Mouse (Mus musculus) adrenal gland, postnatal 4 days (tissue): ENCODE data around the gene Med12. TPM values are rescaled to one million over a fixed set of nuclear protein-coding genes. Genes with fewer than 3 reads are reported as not detected.
A peak's percentile ranks its signal among the peaks of the same experiment; 100 is the strongest.
"Not testable (repeated sequence)": the region's sequence is repeated elsewhere in the genome, so short reads cannot be mapped to it uniquely, and the experiment has no call there.

Source experiments
- DNase-seq, 2 experiments: peaks; one replicate each; pipeline ENCODE4 v3.0.0; 2021 to 2022; ENCODE audit warnings: low spot score in 2 of 2, mixed read lengths in 2 of 2
- total RNA-seq, 2 experiments: library from RNA; stranded (reverse); gene quantifications; 2 replicates each; pipeline ENCODE4 v1.2.3; 2021

Gene Med12
- total RNA-seq, 2 experiments from 2014 or later = 43.6 to 48.7 TPM

DNA sequence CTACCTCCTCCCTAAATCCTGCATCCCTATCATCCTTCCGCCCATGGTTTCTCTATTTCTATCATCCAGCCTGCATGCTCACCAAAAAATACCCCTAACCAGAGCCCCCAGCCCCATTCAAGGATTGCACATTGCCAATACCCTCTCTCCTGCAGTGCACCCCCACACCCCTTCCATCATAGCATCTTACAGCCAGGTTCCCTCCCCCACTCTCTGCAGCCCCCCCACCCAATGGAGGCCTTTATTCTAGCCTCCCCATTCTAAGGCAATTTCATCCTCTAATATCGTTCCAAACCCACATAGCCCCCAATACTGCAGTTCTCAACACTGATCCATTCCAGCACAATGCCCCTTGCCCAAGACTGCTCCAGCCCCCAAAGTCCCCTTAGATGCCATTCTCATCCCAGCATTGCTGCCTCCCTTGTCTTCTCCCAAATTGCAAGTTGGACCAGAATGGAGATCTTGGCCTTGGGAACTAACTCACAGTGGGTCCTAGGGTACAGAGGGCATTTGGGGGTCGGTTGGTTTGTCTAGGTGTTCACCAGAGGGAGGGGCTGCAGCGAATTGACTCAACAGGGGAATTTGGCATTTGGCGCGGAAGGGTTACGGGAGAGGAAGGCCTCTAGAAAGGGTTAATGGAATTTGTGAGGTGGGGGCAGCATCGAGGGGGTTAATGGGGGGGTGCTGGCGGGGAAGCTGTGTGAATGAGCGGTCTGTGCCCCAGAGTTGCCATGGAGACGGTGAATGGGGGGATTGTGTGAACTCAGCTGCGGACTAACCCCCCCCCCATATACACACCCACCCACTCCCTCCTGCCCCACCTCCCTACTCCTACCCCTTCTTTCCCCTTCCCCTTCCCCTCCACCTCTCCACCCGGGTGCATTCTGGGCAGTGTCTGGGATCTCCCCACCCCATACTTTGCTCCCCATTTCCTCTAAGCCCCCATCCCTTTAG is 25.9 kb downstream of the Med12 start:
- no peak for DNase-seq

DNA sequence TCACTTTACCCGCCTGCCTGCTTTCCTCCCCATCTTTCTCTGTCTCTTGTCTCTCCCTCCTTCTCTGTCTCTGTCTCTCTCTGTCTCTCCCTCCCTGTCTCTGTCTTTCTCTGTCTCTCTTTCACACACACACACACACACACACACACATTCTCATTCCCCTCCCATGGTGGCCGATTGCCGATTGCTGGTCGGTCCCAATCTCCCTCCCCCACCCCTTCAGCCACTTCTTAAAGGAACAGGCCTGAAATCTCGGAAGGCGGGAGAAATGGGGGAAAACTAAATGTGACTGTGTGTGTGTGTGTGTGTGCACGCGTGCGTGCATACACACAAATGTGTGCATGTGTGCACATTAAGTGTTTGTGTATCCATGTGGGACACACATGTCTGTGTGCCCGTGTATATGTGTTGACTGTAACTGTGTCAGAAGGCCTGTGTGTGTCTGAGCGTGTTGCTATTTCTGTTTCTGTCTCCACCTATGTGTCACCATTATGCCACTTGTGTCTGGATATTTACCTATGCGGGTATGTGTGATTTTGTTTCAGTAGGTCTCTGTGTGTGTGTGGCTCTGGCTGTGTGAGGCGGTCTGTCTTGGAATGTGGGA is 26.7 kb downstream of the Med12 start:
- DNase-seq = no peak

DNA sequence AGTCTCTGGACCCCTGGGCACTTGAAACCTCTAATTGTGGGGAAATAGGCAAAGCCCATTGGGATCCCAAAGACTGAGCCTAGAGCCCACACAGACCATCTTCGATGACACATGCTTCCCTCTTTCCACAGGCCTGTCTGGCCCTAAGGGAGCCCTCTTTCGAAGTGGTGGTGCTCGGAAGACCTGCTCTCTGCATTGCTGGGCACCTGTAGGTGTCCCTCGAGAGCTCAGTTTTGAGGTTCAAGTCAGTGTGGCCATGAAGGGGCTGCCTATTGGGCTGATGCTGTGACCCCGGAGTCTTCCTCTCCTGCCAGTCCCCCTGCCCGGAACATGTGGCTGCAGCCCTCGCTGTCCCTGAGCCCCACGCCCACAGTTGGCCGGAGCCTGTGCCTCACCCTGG is 27.8 kb downstream of the Med12 start:
- DNase-seq = no peak

DNA sequence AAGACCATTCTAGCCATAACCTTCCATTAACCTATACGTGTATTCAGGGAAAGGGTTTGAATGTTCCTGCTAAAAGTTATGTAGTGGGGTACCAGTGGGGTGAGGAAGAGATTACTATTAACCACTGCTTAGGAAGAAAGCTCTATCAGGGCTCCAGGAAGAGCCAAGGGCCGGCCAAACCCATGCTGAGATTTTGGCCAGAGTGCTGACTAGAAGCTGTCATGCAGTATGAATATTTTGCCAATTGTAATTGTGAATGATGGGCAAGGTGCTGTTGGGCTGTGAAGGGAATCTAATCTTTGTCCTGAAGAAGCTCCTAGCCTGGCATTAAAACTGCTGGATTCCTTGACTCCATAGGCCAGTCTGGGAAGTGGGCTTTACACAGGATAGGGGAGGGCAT is 30.8 kb downstream of the Med12 start:
- no peak for DNase-seq

DNA sequence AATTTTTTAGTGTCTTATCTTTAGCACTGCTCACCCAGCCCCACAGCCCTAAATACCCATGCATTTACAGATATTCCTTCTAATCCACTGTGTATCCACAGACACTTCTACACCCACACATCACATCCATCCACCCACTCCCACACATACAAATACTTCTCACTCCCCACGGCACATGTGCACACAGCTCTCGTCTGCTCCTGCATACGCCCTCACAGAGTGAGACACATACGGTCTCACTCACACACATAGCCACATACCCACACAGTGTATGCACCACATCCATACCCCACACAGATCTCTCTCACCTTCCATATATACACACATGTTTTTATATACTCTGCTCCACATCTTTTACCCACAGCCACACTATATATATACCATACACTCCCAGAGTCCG is 35.5 kb downstream of the Med12 start:
- no peak for DNase-seq

DNA sequence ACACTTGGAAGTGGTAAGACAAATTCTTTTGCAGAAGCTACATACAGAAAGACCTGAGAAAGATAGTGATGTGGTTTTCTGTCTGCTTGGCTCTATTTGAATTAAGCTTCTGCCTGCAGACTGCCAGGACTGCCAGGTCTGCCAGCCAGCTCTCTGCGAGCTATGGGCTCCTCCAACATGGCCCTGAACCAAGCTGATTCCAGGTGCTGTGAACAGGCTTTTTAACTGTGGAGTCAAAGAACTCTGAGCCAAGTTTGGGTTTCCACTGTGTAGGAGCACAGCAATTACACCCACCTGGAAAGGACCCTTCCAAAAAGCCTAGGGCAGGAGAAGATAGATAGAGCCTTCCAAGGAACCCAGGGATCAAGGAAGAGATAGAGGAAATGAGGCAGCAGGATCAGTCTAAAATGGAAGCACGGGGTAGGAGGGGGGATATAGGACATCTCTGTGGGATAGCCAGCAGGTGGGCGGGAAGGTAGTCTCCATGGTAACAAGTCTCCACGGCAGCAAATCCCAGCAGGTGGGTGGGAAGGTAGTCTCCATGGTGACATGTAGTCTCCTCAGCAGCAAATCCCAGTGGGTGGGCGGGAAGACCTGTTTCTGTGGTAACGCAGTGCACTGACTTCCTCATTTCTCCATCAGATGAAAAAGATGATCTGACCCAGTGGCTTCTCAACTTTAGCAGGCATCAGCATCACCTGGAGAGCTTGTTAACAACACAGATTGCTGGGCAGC is 40.0 kb downstream of the Med12 start:
- no peak for DNase-seq

DNA sequence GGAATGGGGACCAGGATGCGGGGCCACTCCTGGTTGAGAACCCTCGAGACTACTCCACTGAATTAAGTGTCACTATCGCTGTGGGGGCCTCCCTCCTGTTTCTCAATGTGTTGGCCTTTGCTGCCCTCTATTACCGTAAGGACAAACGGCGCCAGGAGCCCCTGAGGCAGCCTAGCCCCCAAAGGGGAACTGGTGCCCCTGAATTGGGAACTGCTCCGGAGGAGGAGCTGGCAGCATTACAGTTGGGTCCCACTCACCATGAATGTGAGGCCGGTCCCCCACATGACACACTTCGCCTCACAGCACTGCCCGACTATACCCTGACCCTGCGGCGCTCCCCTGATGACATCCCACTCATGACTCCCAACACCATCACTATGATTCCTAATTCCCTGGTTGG is 45.9 kb downstream of the Med12 start:
- DNase-seq = no peak

DNA sequence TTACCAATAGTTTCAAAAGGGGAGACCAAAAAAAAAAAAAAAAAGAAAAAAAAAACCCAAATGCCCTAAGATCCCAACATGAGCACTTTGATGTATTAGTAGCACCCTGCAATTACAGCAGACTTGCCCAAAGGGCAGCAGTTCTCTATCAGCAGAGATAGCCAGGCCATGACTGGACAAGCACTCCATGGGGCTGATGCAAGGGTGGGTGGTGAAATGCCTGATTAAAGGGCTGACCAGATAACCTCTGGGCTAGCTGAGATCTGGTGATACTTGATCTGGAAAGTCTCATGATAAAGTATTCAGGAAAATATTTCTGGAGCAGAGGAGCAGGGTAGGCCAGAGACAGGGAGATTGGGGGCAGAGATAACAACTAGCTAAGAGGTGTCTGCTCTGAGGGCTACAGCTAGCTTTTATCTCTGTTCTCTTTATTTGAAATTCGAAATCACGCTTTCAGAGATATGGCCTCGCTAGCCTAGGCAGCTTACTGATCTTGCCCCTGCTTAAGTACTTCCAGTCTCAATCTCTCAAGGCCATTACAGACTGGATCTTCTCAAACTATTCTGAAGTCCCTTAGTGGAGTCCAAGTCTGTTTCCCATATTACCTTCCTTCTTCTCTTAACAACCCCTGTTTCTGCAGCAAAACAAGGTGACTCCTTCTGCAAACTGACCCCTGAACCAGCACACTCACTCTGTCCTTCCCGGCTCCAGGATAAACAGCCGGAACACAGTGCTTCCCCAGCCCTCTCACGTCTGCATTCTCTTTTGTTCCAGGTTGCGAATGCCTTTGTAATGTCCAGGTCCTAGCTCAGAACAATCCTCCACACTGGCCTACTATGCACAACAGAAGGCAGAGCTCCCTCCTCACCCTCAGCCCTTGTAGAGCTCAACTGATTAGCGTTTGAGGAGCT is 52.4 kb downstream of the Med12 start:
- no peak for DNase-seq

DNA sequence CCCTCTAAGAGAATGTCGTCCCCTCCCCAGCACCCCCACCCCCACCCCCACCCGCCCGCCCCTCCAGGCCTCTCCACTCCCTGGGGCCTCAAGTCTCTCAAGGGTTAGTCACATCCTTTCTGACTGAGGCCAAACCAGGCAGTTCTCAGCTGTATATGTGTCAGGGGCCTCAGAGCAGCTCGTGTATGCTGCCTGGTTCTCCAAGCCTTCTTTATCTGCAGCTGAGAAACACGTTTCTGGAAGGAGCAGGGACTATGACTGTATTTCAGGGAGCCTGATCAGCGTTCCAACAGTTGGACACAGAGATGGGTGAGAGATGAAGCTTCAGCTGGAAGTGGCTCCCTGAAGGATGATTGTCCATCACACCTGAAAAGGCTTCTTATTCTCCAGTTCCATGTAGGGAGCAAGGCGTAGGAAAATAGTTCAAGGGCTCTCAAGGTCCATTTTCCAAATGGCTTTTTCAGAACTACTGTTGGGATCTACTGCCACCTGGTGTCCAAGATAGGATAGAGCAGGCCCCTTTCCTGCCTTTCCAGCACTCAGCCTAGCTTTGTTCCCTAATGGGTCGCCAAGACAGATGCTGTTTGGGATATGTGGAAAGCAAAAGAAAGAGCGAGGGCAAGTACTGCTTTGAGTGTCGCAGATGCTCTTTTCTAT is 55.7 kb downstream of the Med12 start:
- no peak for DNase-seq

DNA sequence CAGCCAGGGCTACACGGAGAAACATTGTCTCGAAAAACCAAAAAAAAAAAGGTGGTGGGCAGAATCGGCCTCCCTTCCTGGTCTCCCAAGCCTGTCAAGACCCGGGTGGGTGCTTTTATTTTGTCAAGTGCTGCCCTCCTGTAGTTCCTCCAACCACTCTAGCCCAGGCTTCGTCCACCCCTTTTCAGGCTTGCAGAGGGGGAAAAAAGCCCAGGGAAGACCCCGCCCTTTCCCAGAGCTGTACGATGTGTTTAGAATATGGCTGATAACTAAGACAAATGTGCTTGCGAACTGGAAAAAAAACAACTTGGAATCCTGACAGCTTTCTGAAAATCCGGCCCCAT is 58.2 kb downstream of the Med12 start:
- no peak for DNase-seq

DNA sequence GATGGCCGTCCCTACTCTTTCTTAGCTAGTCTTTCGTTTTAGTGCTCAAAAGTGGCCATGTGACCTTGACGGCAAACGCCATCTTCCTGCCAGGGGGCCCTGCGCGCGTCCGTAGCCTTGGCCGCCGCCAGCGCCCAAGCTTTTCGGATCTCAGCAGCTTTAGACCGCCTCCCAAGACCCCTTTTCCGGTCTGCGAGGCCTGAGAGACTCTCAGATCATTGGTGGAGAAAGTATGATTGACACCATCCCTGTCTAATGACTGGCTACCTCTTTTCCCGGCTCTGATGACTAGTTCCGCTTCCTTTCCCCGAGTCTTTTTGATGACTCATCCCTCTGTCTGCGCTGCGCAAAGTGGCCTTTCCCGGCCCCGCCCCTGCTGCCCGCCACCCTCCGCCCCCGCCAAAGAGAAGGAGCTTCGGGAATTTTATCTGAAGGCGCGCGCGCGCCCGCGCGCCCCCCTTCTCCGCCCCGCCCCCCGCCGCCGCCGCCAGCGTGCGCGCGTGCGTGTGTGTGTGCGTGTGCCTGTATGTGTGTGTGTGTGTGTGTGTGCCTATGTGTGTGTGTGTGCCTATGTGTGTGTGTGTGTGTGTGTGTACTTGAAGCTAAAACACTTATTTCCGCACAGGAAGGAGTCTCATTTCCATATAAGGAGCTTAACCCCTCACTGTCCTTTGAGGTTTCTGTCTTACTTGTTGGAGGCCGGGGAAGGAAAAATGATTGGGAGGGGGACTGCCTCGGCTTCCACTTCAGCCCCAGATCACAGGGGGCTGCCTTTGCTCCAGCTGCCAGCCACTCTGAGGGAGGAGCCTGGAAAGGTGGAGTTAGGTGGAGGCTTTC is 58.8 kb downstream of the Med12 start:
- peak; percentile 46 to 65 for DNase-seq

DNA sequence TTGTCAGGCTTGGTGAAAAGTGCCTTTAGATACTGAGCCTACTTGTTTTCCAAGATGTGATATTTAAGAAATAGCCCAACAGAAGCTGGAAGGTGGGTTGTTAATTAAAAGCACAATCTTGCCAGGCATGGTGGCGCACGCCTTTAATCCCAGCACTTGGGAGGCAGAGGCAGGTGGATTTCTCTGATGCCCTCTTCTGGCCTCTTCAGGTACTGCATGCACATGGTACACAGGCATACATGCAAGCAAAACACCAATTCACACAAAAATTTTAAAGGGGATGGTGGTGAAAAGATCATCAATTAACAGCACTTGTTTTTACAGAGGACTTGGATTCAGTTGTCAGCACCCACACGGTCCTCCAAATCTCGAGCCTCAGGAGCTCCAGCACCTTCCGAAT is 60.8 kb downstream of the Med12 start:
- DNase-seq = no peak

DNA sequence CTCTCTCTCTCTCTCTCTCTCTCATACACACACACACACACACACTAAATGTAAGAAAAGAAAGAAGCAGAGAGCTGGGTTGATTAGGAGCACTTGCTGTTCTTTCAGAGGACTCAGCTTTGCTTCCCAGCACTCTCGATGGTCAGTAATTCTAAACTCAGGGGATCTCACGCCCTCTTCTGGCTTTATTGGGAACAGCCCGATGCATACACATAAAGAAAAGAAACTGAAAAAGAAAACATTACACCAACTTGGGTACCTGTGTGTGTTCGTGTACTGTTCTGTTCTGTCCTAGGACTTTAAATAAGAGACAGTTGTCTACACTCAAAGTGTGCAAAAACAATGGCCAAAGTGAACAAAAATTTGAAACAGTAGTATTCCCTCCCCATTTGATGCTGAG is 64.8 kb downstream of the Med12 start:
- DNase-seq = no peak

DNA sequence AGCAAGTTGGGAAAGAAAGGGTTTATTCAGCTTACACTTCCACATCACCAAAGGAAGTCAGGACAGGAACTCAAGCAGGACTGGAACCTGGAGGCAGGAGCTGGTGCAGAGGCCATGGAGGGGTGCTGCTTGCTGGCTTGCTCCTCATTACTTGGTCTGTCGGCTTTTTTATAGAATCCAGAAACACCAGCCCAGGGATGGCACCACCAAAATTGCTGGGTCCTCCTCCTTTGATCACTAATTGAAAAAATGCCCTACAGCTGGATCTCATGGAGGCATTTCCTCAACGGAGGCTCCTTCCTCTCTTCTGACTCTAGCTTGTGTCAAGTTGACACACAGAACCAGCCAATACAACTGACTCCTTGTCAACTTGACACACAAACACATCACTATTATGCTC is 69.0 kb downstream of the Med12 start:
- DNase-seq = not testable (repeated sequence)

DNA sequence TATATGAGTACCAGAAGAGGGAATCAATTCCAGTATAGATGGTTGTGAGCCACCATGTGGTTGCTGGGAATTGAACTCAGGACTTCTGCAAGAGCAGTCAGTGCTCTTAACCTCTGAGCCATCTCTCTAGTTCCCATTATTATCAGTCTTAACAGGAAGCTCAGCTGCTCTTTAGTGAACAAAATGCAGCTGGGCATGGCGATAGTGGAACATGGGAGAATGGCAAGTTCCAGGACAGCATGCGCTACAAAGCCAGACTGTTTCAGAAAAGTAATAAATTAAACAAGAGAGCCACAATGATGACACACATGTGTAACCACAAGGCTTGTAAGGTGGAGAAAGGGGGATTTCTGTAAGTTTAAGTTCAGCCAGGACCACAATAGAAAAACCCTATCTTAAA is 71.6 kb downstream of the Med12 start:
- no peak for DNase-seq

DNA sequence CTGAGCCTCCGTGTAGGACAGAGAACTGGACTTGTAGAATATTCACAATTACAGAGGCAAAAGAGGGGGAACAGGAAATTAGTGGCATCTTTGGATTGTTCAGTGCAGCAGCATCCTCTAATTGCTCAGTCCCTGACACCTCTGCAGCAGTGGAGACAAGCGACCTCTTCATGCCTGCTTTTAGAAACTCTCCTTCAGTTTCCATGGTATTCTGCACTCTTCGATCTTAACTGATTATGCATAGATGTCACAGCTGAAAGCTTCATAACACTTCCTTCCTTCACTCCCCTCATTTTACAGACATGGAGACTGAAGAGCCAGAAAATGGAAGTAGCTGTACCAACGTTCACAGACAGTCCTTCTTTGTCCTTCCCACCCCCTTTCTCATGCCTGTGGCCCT is 72.6 kb downstream of the Med12 start:
- no peak for DNase-seq
